ENCODE assay signal across 25 mouse cellular contexts in the genomic region with DNA sequence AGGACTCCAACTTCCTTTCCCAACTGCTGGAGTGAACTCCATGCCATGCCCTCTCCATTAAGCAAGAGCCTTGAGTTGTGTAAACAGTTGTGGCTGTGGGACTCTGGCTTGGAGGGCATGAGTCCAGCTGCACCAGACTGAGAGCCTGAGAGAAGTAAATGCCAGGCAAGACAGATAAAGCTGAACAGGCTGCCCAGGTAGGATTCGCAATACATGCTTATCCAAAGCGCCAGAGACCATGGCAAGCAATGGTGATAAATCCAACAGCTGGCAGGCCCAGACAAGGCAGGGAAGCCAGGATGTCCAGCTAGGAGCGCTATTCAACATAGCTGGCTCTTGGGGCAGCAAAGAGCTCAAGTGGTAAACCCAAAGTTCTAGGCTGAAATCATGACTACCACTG.
A peak's percentile ranks its signal among the peaks of the same experiment; 100 is the strongest.
DNase-seq lines count a peak whose midpoint lies in the region; TF ChIP-seq lines count a peak whose summit lies in the region.
"Had no signal": no experiment of that assay in that cellular context is flagged by ENCODE, and none has a peak within 500 bp of the region (broad histone marks: within the 10 kb centered on the region; RNA-seq: fewer than 3 reads in every experiment).

No protein-coding gene starts in this region.

- DNase-seq in adrenal gland, postnatal 10 days, result peak; percentile 40
- DNase-seq in adrenal gland, postnatal 25 days, result no peak
- DNase-seq in layer of hippocampus, adult 2 months (ENCODE audit: low spot score in 2 of 2), result no peak
- no peak for DNase-seq in layer of hippocampus, adult 18-20 months (ENCODE audit: low spot score in 2 of 2)
- peak; percentile 1 for DNase-seq in 3T3-L1 (ENCODE audit: low read depth, low spot score)
- peak; percentile 27 for DNase-seq in gonadal fat pad, adult 2 months (ENCODE audit: low read depth)
- DNase-seq in gastrocnemius, postnatal 25 days, result no peak
- DNase-seq: cerebellum, adult 9-11 months; embryo, embryonic 11 days; gastrocnemius, postnatal 36 days; heart, adult 2 months; heart, postnatal 4 days; kidney, adult 2 months; kidney, postnatal 36 days; layer of hippocampus, postnatal 36 days; left cerebral cortex, postnatal 4 days; lung, postnatal 10 days; midbrain, embryonic 14.5 days; right cerebral cortex, postnatal 14 days had no signal

- H3K4me3 ChIP-seq in layer of hippocampus, adult 2 months, result no peak overlapping the region
- H3K4me3 ChIP-seq: embryonic facial prominence, embryonic 12.5 days; forebrain, embryonic 10.5 days; forebrain, embryonic 15.5 days; heart, adult 2 months; heart, embryonic 12.5 days; hindbrain, embryonic 13.5 days; liver, embryonic 15.5 days had no signal

- TF ChIP-seq CTCF in layer of hippocampus, adult 2 months (conservative IDR thresholded peaks at IDR 0.05), result peak; percentile 14; the same call in 1 of the 2 replicates

- no peak overlapping the region for H3K27ac ChIP-seq in layer of hippocampus, adult 2 months
- H3K27ac ChIP-seq: embryonic facial prominence, embryonic 12.5 days; forebrain, embryonic 10.5 days; forebrain, embryonic 15.5 days; heart, adult 2 months; hindbrain, embryonic 13.5 days; liver, embryonic 15.5 days had no signal

Comparison
In these comparisons a context has a peak if more than half of its experiments do, and no peak if none do; other contexts are left out.
1. DNase-seq: peak in adrenal gland, postnatal 10 days (single experiment), 3T3-L1 (single experiment) and gonadal fat pad, adult 2 months (single experiment); none in adrenal gland, postnatal 25 days (single experiment), layer of hippocampus, adult 2 months (0 of 2), layer of hippocampus, adult 18-20 months (0 of 2) and gastrocnemius, postnatal 25 days (single experiment).